Mouse (Mus musculus) megakaryocyte, adult 5-6 weeks (primary cell): ENCODE data around the gene Cd84. TPM values are rescaled to one million over a fixed set of nuclear protein-coding genes. Genes with fewer than 3 reads are reported as not detected.
"Not testable (repeated sequence)": the region's sequence is repeated elsewhere in the genome, so short reads cannot be mapped to it uniquely, and the experiment has no call there.

Experiments used
- ATAC-seq: 2 replicates; pipeline ENCODE4 v1.8.0; 2016; ENCODE audit warnings: mild to moderate bottlenecking, inconsistent platforms; ENCODE audit not compliant: poor library complexity, severe bottlenecking
- total RNA-seq, 2 experiments: library from RNA; stranded (forward) in 1 of 2; stranded (reverse) in 1 of 2; fragments of 153-499, 151-499 nt in 1 of 2; fragments of 221-1000, 200-1000 nt in 1 of 2; gene quantifications; 2 replicates each; pipeline versions ENCODE4 v1.2.3 to v1.2.4; 2015 to 2017

Cd84 gene
- 153 and 188 TPM in 2 replicates for total RNA-seq (2015)
- total RNA-seq (2017), result 269 and 296 TPM in 2 replicates

- peak; percentile 67 for ATAC-seq
These were observed at the start of gene Cd84 for GRCm38 (mm10) chr1:171839488-171839887. Gene Cd84 (plus strand): TSS chr1:171839697.

DNA sequence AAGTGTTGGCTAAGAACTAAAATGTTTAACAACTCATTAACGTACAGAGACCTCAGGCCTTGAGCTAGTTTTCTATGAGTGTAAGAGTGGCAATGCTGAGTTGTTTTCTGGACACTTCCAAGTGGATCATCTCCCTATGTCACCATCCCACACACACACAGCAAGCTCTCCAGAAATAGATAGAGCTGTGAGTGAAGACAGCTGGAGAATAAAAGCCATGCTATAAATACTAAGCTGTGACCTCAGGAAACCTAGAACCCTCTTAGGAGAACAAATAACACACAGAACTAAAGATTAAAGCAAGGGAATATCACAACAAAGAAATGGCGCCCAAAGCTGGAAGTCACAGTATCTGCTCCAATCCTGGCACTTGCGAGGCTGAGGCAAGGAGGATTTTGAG lies 48.0 kb upstream of the Cd84 start:
- ATAC-seq, result no peak

DNA sequence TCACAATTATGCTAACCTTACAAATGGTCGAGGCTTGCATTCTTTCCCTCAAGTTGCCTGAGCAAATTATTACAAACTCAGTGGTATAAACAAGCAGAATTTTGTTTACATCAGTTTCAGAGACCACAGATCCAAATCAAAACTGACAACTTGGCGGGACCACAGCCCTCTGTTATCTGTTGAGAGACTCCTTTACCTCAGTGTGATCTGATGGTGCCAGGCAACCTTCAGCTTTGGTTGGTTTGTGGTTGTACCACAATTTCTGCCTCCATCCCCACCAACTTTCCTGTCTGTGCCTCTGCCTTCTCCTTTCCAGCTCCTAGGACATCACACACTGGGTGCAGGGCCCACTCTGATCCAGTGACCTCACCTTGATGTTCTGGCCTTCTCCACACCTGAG lies 43.3 kb upstream of the Cd84 start:
- ATAC-seq, result no peak

DNA sequence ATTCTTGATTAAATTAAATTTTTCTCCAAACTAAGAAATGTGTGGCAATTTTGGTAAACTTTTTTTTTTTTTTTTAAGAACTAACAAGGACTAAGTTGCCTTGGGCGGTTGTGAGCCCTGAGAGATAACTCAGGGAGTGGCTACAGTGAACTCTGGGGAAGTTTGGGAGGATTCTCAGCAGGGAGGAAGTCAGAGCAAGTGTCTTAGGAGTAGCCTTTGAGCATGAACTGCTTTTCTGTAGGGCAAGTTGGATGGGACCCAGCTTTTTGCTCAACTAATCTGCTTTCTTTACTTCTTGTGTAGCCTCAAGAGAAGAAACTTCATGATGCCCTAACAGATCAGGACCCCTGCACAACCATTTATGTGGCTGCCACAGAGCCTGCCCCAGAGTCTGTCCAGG lies 41.7 kb upstream of the Cd84 start:
- no peak for ATAC-seq

- ATAC-seq, result no peak
These were observed 39.8 kb upstream of the Cd84 start for GRCm38 (mm10) chr1:171799648-171800047.

DNA sequence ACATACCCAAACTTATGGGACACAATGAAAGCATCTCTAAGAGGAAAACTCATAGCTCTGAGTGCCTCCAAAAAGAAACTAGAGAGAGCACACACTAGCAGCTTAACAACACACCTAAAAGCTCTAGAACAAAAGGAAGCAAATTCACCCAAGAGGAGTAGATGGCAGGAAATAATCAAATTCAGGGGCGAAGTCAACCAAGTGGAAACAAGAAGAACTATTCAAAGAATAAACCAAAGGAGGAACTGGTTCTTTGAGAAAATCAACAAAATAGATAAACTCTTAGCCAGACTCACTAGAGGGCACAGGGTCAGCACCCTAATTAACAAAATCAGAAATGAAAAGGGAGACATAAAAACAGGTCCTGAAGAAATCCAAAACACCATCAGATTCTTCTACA lies 28.4 kb upstream of the Cd84 start:
- ATAC-seq, result not testable (repeated sequence)

DNA sequence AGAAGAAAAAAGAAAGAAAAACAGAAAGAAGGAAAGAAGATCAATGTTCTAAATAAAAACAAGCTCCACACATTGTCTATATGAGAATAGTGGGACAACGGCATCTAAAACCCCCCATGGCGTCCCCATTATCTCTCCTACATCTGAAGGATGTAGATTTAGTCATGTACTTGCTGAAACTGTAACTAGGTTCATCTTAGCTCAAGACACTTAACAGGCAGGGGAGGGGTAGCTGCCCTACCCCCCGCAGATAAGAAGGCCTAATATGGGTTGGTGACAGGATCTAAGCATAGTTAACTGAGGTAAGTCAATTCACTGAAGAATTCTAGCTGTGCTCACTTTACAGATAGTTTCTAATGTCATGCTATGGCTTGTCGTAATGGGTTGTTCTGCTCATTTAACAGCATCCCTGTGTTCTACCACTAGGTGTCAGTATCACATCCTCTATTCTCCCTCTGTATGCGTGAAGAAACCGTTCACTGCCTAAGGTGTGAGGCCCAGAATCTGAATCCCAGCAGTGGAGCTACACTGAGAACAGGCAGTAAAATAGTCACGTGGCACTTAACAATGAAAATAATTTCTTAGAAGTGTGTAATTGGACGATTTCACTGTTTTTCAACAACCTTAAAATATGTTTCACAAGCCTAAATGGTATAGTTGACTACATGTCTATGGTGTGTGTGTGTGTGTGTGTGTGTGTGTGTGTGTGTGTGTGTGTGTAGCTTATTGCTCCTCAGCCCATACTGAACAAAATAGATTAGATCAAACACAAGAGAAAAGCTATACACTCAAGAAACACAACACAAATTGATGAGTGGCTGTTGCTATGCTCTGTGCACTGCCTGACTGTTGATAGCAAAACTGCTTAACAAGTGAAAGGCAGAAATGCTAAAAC lies 23.7 kb upstream of the Cd84 start:
- ATAC-seq, result peak; percentile 99

DNA sequence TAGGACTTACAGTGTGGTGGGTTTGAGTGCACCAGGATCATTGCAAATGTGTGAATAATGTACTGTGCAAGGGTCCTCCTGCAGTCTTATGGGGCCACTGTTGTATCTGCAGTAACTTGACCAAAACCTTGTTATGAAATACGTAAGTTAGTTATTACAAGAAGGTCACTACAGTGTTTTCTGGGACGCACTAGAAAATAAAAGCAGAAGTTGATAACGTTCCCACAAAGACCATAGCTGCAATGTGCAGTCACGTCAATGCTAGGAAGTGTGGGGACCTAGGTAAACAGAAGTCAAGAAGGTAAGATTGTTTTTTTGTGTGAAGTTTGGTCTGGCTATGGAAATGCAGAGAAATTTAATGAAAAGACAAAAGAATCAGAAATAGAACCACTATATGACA lies 22.5 kb upstream of the Cd84 start:
- peak; percentile 32 for ATAC-seq

- peak; percentile 83 for ATAC-seq
These were observed 18.2 kb upstream of the Cd84 start for GRCm38 (mm10) chr1:171821331-171821730.

DNA sequence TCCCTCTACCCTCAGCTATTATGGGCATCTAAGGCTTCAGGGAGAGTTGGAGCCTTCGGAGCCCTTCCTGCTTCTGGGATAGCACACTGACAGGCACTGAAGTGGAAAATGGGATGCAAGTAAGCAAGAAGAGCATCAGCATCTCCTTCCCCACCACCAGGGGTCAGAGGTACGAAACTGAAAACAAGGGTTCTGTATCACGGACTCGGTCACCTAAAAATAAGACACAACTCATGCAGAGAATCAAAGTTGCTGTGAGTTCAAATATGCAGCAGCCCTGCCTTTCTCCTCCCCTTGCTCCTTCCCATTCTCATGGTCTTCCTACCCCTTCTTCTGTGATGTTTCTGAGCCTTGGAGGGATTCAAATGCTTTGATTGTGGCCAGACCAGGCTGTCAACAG lies 14.0 kb upstream of the Cd84 start:
- no peak for ATAC-seq

GRCm38 (mm10) chr1:171826164-171826563 lies 13.3 kb upstream of the Cd84 start:
- peak; percentile 34 for ATAC-seq

- ATAC-seq, result peak; percentile 93
These were observed 11.8 kb upstream of the Cd84 start for GRCm38 (mm10) chr1:171827674-171828073.

DNA sequence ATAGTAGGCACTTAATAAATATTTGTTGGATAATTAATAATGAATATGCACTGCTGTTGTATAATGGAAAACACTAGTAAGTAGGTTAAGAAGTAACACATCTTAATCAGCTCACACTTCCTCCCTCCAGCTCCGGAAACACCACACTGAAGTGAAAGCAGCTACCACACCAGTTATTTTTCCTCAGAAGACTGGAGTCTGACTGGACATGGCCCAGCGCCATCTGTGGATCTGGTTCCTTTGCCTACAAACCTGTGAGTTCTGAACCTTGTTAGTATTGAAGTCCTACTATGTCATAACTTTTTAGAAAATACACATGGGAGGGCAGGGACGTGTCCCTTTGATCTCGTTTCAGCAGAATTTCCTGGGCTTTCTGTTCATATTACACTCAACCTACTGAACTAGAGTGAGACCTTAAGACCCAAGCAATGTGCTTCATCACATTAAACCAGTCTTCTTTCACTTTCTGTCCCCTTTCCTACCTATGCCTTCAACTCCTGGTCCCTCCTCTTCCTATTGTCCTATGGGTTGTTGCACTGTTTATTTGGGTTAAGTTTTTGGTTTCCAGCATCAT lies 1.0 kb downstream of the Cd84 start:
- ATAC-seq, result peak; percentile 45

DNA sequence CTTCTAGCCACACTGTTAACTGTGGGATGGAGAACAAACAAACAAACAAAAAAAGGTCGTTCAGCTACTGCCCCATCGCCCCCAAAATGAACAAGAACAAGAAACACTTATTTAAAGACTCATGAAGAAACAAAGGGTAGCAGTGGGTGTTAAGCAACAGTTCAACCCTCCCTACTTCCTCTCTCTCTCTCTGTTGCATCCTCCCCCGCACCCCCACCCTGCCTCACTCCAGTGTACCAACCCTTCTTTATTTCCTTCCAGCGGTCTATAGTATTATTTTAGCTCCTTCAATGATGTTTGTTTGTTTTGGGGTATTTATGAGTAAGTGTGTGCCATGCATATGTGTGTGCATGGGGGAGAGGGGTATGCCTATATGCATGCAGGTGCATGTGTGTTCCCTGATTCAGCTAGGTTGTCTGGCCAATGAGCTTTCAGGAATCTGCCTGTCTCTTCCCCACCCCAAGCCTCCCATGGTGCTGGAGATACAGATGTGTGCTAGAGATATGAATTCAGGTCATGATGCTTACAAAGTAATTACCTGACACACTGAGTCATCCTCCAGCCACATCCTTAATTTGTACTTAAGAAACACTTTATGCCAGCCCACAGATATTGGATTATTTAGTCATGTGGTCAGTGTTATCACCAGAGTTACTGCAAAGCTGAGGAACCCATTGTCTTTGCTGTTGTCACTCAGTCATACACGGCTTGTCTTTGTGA lies 5.7 kb downstream of the Cd84 start:
- ATAC-seq, result peak; percentile 66

DNA sequence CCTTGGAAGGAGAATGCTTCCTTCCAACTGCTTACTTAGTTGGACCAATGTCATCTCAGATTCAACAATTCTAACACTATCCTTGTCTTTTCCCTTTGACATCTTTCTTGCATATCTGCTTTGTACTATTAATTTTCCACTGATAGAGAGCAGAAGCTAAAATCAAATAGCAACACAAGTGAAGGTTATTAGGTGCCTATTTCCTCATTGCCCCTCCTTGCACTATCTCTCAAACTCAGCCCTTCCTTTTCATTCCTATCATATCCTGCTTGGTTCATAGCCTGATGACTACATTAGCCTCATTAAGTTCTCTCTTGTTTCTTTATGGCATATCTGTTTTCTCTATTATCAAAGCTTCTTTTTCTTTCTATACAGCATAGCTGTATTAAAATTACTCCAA lies 8.7 kb downstream of the Cd84 start:
- no peak for ATAC-seq

DNA sequence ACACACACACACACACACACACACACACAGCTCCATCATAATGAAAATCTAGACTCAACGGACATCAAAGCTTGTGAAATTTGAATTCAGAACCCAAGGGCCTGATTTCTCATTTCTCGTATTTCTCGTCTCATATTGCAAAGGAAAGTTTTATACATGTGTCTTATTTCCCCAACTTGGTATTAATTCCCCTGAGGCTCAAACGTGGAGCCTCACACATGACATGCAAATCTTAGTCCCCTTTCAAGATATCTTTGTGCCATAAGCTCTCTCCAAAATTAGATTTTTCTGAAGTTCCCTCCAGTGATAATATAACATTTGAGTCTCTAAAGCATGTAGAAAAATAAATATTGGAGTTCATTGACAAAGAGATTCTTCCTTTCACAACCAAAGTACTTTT lies 9.3 kb downstream of the Cd84 start:
- ATAC-seq, result no peak

- ATAC-seq, result peak; percentile 76
These were observed 10.0 kb downstream of the Cd84 start for GRCm38 (mm10) chr1:171849454-171849853.

DNA sequence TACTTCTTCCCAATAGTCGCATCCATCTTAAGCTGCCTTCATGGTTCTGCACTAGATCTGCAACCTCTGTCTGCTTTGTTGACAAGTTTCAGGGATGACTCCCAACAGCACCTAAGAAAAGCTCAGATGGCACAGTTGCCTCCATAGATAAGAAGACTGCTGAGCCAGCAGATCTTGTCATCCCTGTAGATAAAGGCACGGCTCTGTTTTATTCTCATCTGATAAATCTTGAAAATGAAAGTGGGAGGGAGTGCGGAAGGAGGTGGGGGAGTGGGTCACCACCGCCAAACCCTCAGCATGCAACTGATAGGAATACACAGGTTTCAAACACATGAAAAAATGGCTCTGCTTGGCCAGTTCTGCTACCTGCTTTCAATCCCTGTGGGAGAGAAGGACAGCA lies 26.0 kb downstream of the Cd84 start:
- no peak for ATAC-seq

- no peak for ATAC-seq
These were observed 47.5 kb downstream of the Cd84 start for GRCm38 (mm10) chr1:171886989-171887388.

DNA sequence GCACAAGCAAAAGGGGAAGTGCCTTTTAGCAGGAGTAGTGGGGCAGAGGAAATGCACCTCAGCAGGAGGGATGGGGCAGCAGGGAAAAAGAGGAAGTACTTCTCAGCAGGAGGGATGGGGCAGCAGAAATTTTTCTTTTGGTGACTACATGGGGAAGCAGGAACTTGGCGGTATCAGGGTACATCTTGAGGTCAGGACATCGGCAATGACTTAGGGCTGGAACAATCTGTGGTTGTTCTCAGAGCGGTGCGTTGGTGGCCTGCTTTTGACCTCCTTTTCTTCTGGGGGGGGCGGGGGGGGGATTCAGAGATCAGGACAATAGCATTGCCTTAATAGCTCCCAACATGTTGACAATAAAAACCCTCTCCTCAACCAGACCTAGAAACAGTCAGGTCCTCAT lies 55.9 kb downstream of the Cd84 start, which contains the start of gene Gm10521:
Gm10521 (plus strand) TSS at position 301 of the 400 bp plus-strand sequence.
- not testable (repeated sequence) for ATAC-seq

DNA sequence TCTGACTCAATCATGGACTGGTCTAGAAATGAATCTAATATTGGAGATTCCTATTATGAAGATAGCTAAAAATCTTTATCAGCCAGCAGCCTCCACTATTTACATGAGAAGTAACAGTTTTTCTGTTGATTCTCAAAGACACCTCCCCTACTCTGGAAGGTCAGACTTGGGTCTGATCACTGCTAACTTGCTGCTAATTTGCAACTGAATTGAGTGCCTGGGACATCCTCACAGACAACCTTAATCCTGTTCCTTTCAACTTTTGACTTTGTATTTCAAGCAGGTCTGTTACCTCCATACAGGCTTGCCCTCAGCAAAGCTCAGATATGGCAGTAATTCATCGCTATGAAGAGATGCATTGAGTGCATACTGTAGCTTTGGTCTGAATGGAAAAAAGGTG lies 64.5 kb downstream of the Cd84 start:
- ATAC-seq, result no peak
